Mouse (Mus musculus) ovary, postnatal 14 days (tissue): ENCODE data around the gene Kif24.

ENCODE experiments used
- DNase-seq: peaks from one replicate; pipeline ENCODE4 v3.0.0; 2022; ENCODE audit warnings: low spot score

Gene Kif24

GRCm38 (mm10) chr4:41401167-41401566 is 63.5 kb downstream of the Kif24 start:
- no peak for DNase-seq

GRCm38 (mm10) chr4:41399904-41400303 is 64.8 kb downstream of the Kif24 start:
- DNase-seq: peak; percentile 11

- no peak for DNase-seq
These were observed 66.3 kb downstream of the Kif24 start for GRCm38 (mm10) chr4:41398353-41398752.

GRCm38 (mm10) chr4:41394651-41395050 is 70.0 kb downstream of the Kif24 start:
- DNase-seq: no peak

GRCm38 (mm10) chr4:41391015-41391414 is 73.7 kb downstream of the Kif24 start:
- DNase-seq: no peak

- DNase-seq: peak; percentile 74
These were observed 74.6 kb downstream of the Kif24 start for GRCm38 (mm10) chr4:41390122-41390521.

GRCm38 (mm10) chr4:41389240-41389639 is 75.4 kb downstream of the Kif24 start:
- no peak for DNase-seq

GRCm38 (mm10) chr4:41388616-41389015 is 76.1 kb downstream of the Kif24 start:
- no peak for DNase-seq

- no peak for DNase-seq
These were observed 76.8 kb downstream of the Kif24 start for GRCm38 (mm10) chr4:41387755-41388469.

- no peak for DNase-seq
These were observed 78.2 kb downstream of the Kif24 start for GRCm38 (mm10) chr4:41386412-41386975.

- no peak for DNase-seq
These were observed 83.3 kb downstream of the Kif24 start for GRCm38 (mm10) chr4:41381213-41381950.

- DNase-seq: no peak
These were observed 87.1 kb downstream of the Kif24 start for GRCm38 (mm10) chr4:41377567-41377966.

- DNase-seq: no peak
These were observed 94.8 kb downstream of the Kif24 start for GRCm38 (mm10) chr4:41369702-41370437.

- no peak for DNase-seq
These were observed 96.5 kb downstream of the Kif24 start for GRCm38 (mm10) chr4:41368198-41368597.

- no peak for DNase-seq
These were observed 103.6 kb downstream of the Kif24 start for GRCm38 (mm10) chr4:41361059-41361458.

GRCm38 (mm10) chr4:41359358-41359757 is 105.3 kb downstream of the Kif24 start:
- no peak for DNase-seq

- no peak for DNase-seq
These were observed 106.0 kb downstream of the Kif24 start for GRCm38 (mm10) chr4:41358669-41359068.

- DNase-seq: no peak
These were observed 107.5 kb downstream of the Kif24 start for GRCm38 (mm10) chr4:41357154-41357553.

GRCm38 (mm10) chr4:41353265-41353664 is 111.4 kb downstream of the Kif24 start:
- no peak for DNase-seq

GRCm38 (mm10) chr4:41352758-41353157 is 111.9 kb downstream of the Kif24 start:
- no peak for DNase-seq

GRCm38 (mm10) chr4:41349199-41349591 is 115.5 kb downstream of the Kif24 start:
- peak; percentile 46 for DNase-seq

- DNase-seq: peak; percentile 83
These were observed 116.0 kb downstream of the Kif24 start, which contains the start of gene Ubap1 for GRCm38 (mm10) chr4:41348584-41349198. Gene Ubap1 (plus strand): TSS chr4:41348996.
